Mouse (Mus musculus): ENCODE measurements around the gene Gapdhs. TPM values are rescaled to one million over a fixed set of nuclear protein-coding genes. Genes with fewer than 3 reads are reported as not detected.

The Gapdhs gene
- 629 TPM for polyA plus RNA-seq (2014; fragmentation: Illumina TruSeq; extraction: RNeasy Lipid Tissue Mini Kit (QIAGEN cat#74804); ENCODE audit: low read depth, low replicate concordance)

GRCm38 (mm10) chr7:30743617-30744016, at the start of gene Gapdhs:
Gene Gapdhs (minus strand): TSS chr7:30743681.

GRCm38 (mm10) chr7:30787377-30788022, 44.0 kb upstream of the Gapdhs start, which contains the start of gene Krtdap:
Gene Krtdap (plus strand): TSS chr7:30787896.

DNA sequence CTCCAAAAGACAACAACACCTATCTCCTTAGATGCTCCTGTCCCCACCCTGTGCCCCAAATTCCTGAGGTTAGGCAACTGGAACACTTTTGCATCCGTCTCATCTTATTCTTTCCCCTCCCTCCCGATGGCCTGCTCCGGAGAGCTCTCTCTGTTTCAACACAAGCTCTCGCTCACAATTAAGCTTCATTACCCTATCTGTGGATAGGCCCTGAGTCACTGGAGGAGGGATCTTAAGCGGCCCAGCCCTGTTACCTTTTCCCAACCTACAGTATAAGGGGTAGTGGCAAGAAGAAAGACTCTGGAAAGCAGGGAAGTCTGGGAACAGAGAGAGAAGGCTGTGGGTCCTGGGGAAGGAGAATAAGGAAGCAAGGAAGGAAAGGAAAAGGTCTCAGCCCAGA, 20.0 kb upstream of the Gapdhs start, which contains the start of gene Dmkn:
Gene Dmkn, plus strand, starts transcription at position 301 of the 400 bp plus-strand sequence.

GRCm38 (mm10) chr7:30751086-30751669, 7.7 kb upstream of the Gapdhs start, which contains the start of gene Sbsn:
Gene Sbsn (plus strand): TSS chr7:30751471.

DNA sequence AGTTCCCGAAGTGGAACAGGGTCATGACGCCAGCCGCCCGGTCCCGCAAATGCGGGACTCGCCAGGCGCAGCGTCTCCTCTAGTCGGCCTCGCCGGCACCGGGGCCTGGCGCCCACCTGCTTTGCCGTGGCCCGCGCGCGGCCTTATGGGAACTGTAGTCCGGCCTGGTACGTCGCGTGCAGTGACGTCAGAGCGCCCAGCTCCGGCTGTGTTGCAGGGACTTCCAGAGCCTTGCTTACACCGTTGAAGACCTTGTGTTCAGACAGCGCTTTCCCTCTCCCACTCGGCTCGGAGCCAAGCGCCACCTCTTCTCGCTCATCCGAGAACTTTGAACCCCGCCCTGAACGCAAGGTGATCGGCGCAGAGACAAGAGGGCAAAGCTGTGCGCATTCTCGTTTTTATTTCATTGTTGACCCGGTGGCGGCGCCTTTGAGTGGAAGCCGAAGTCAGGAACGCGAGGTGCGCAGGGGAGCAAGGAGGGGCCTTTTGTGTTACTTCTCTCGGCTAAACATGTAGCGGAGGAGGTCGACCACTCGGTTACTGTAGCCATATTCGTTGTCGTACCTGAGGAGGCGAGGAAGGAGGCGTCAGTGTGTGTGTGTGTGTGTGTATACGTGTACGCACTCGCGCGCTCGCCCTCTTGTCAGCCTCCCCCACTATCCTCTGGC, 14.0 kb downstream of the Gapdhs start, which contains the start of gene Tmem147:
Gene Tmem147, minus strand, starts transcription at position 145 of the 668 bp plus-strand sequence.

DNA sequence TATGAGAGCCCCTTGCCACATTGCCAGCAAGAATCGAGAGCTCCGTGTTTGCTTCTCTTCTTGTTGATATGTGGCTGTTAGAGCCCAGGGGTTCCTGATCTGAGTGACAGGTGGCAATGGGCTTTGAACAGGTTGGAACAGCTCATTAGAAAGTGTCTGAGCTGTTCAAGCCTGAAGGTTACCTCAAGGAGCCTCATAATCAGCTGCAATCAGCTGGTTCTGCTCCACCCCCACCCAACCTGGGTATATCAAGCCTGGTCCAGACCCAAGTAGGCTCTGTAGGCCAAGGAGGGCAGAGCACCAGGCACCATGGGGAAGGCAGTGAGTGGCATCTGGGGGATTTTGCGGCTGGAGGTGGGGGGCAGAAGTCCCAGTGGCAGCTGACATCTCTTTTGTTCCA, 31.5 kb downstream of the Gapdhs start, which contains the start of gene Atp4a:
Gene Atp4a, plus strand, starts transcription at position 268 of the 400 bp plus-strand sequence.

DNA sequence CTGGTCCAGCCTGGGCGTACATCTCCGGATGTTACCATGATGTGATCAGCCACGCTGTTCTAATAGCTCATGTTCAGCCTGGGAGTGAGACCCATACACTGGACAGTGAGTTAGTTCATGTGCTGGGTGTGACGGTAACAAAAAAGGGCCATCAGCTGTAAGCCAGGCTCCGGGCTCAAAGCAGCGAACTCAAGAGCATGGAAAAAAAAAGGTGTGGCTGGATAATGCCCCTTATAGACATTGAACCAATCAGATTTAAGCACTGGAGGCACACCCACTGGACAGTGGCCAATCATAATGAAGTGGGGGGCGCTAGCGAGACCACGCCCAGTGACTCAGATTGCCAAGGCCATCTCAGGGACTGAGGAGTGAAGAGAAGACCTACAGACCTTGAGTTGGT, 44.9 kb downstream of the Gapdhs start, which contains the start of gene 2200002J24Rik:
Gene 2200002J24Rik, plus strand, starts transcription at position 338 of the 400 bp plus-strand sequence.

Other genes starting within 250 kb of the Gapdhs start
- gene Arhgap33, start 208.6 kb downstream of the Gapdhs start, polyA plus RNA-seq (2014; fragmentation: Illumina TruSeq; extraction: RNeasy Lipid Tissue Mini Kit (QIAGEN cat#74804); ENCODE audit: low read depth, low replicate concordance), result 4.2 TPM
- 35.8 TPM for gene Hspb6, start 191.5 kb downstream of the Gapdhs start, polyA plus RNA-seq (2014; fragmentation: Illumina TruSeq; extraction: RNeasy Lipid Tissue Mini Kit (QIAGEN cat#74804); ENCODE audit: low read depth, low replicate concordance)
- 5.3 TPM for gene Proser3, start 191.4 kb downstream of the Gapdhs start, polyA plus RNA-seq (2014; fragmentation: Illumina TruSeq; extraction: RNeasy Lipid Tissue Mini Kit (QIAGEN cat#74804); ENCODE audit: low read depth, low replicate concordance)
- gene Lin37, start 183.8 kb downstream of the Gapdhs start, polyA plus RNA-seq (2014; fragmentation: Illumina TruSeq; extraction: RNeasy Lipid Tissue Mini Kit (QIAGEN cat#74804); ENCODE audit: low read depth, low replicate concordance), result 9.7 TPM
- 13.3 TPM for gene U2af1l4, start 180.4 kb downstream of the Gapdhs start, polyA plus RNA-seq (2014; fragmentation: Illumina TruSeq; extraction: RNeasy Lipid Tissue Mini Kit (QIAGEN cat#74804); ENCODE audit: low read depth, low replicate concordance)
- 0.97 TPM for gene Gm49396, start 180.3 kb downstream of the Gapdhs start, polyA plus RNA-seq (2014; fragmentation: Illumina TruSeq; extraction: RNeasy Lipid Tissue Mini Kit (QIAGEN cat#74804); ENCODE audit: low read depth, low replicate concordance)
- gene Psenen, start 180.1 kb downstream of the Gapdhs start, polyA plus RNA-seq (2014; fragmentation: Illumina TruSeq; extraction: RNeasy Lipid Tissue Mini Kit (QIAGEN cat#74804); ENCODE audit: low read depth, low replicate concordance), result 22.6 TPM
- gene Igflr1, start 178.3 kb downstream of the Gapdhs start, polyA plus RNA-seq (2014; fragmentation: Illumina TruSeq; extraction: RNeasy Lipid Tissue Mini Kit (QIAGEN cat#74804); ENCODE audit: low read depth, low replicate concordance), result not detected
- gene Kmt2b, start 155.0 kb downstream of the Gapdhs start, polyA plus RNA-seq (2014; fragmentation: Illumina TruSeq; extraction: RNeasy Lipid Tissue Mini Kit (QIAGEN cat#74804); ENCODE audit: low read depth, low replicate concordance), result 7.6 TPM
- 21.3 TPM for gene Zbtb32, start 144.8 kb downstream of the Gapdhs start, polyA plus RNA-seq (2014; fragmentation: Illumina TruSeq; extraction: RNeasy Lipid Tissue Mini Kit (QIAGEN cat#74804); ENCODE audit: low read depth, low replicate concordance)
- not detected for gene Upk1a, start 130.8 kb downstream of the Gapdhs start, polyA plus RNA-seq (2014; fragmentation: Illumina TruSeq; extraction: RNeasy Lipid Tissue Mini Kit (QIAGEN cat#74804); ENCODE audit: low read depth, low replicate concordance)
- gene Cox6b1, start 117.5 kb downstream of the Gapdhs start, polyA plus RNA-seq (2014; fragmentation: Illumina TruSeq; extraction: RNeasy Lipid Tissue Mini Kit (QIAGEN cat#74804); ENCODE audit: low read depth, low replicate concordance), result 113 TPM
- not detected for gene Etv2, start 107.8 kb downstream of the Gapdhs start, polyA plus RNA-seq (2014; fragmentation: Illumina TruSeq; extraction: RNeasy Lipid Tissue Mini Kit (QIAGEN cat#74804); ENCODE audit: low read depth, low replicate concordance)
- 0.29 TPM for gene Rbm42, start 93.4 kb downstream of the Gapdhs start, polyA plus RNA-seq (2014; fragmentation: Illumina TruSeq; extraction: RNeasy Lipid Tissue Mini Kit (QIAGEN cat#74804); ENCODE audit: low read depth, low replicate concordance)
- gene Haus5, start 78.7 kb downstream of the Gapdhs start, polyA plus RNA-seq (2014; fragmentation: Illumina TruSeq; extraction: RNeasy Lipid Tissue Mini Kit (QIAGEN cat#74804); ENCODE audit: low read depth, low replicate concordance), result 7.4 TPM
- 380 TPM for gene Pmis2, start 72.1 kb downstream of the Gapdhs start, polyA plus RNA-seq (2014; fragmentation: Illumina TruSeq; extraction: RNeasy Lipid Tissue Mini Kit (QIAGEN cat#74804); ENCODE audit: low read depth, low replicate concordance)
- gene 2200002J24Rik, start 44.8 kb downstream of the Gapdhs start, polyA plus RNA-seq (2014; fragmentation: Illumina TruSeq; extraction: RNeasy Lipid Tissue Mini Kit (QIAGEN cat#74804); ENCODE audit: low read depth, low replicate concordance), result 6.8 TPM
- gene Atp4a, start 31.5 kb downstream of the Gapdhs start, polyA plus RNA-seq (2014; fragmentation: Illumina TruSeq; extraction: RNeasy Lipid Tissue Mini Kit (QIAGEN cat#74804); ENCODE audit: low read depth, low replicate concordance), result 0.25 TPM
- 14.5 TPM for gene Tmem147, start 14.1 kb downstream of the Gapdhs start, polyA plus RNA-seq (2014; fragmentation: Illumina TruSeq; extraction: RNeasy Lipid Tissue Mini Kit (QIAGEN cat#74804); ENCODE audit: low read depth, low replicate concordance)
- 0.59 TPM for gene Sbsn, start 7.8 kb upstream of the Gapdhs start, polyA plus RNA-seq (2014; fragmentation: Illumina TruSeq; extraction: RNeasy Lipid Tissue Mini Kit (QIAGEN cat#74804); ENCODE audit: low read depth, low replicate concordance)
- gene Dmkn, start 20.1 kb upstream of the Gapdhs start, polyA plus RNA-seq (2014; fragmentation: Illumina TruSeq; extraction: RNeasy Lipid Tissue Mini Kit (QIAGEN cat#74804); ENCODE audit: low read depth, low replicate concordance), result 5.9 TPM
- not detected for gene Krtdap, start 44.2 kb upstream of the Gapdhs start, polyA plus RNA-seq (2014; fragmentation: Illumina TruSeq; extraction: RNeasy Lipid Tissue Mini Kit (QIAGEN cat#74804); ENCODE audit: low read depth, low replicate concordance)
- gene Ffar2, start 80.1 kb upstream of the Gapdhs start, polyA plus RNA-seq (2014; fragmentation: Illumina TruSeq; extraction: RNeasy Lipid Tissue Mini Kit (QIAGEN cat#74804); ENCODE audit: low read depth, low replicate concordance), result not detected
- not detected for gene Ffar3, start 112.5 kb upstream of the Gapdhs start, polyA plus RNA-seq (2014; fragmentation: Illumina TruSeq; extraction: RNeasy Lipid Tissue Mini Kit (QIAGEN cat#74804); ENCODE audit: low read depth, low replicate concordance)
- 0.17 TPM for gene Ffar1, start 117.9 kb upstream of the Gapdhs start, polyA plus RNA-seq (2014; fragmentation: Illumina TruSeq; extraction: RNeasy Lipid Tissue Mini Kit (QIAGEN cat#74804); ENCODE audit: low read depth, low replicate concordance)
- not detected for gene Cd22, start 136.7 kb upstream of the Gapdhs start, polyA plus RNA-seq (2014; fragmentation: Illumina TruSeq; extraction: RNeasy Lipid Tissue Mini Kit (QIAGEN cat#74804); ENCODE audit: low read depth, low replicate concordance)
- gene Mag, start 171.2 kb upstream of the Gapdhs start, polyA plus RNA-seq (2014; fragmentation: Illumina TruSeq; extraction: RNeasy Lipid Tissue Mini Kit (QIAGEN cat#74804); ENCODE audit: low read depth, low replicate concordance), result 0.95 TPM
- not detected for gene Hamp2, start 181.0 kb upstream of the Gapdhs start, polyA plus RNA-seq (2014; fragmentation: Illumina TruSeq; extraction: RNeasy Lipid Tissue Mini Kit (QIAGEN cat#74804); ENCODE audit: low read depth, low replicate concordance)
- gene Hamp, start 200.4 kb upstream of the Gapdhs start, polyA plus RNA-seq (2014; fragmentation: Illumina TruSeq; extraction: RNeasy Lipid Tissue Mini Kit (QIAGEN cat#74804); ENCODE audit: low read depth, low replicate concordance), result not detected
- gene Usf2, start 213.1 kb upstream of the Gapdhs start, polyA plus RNA-seq (2014; fragmentation: Illumina TruSeq; extraction: RNeasy Lipid Tissue Mini Kit (QIAGEN cat#74804); ENCODE audit: low read depth, low replicate concordance), result 16.6 TPM
- gene Lsr, start 229.8 kb upstream of the Gapdhs start, polyA plus RNA-seq (2014; fragmentation: Illumina TruSeq; extraction: RNeasy Lipid Tissue Mini Kit (QIAGEN cat#74804); ENCODE audit: low read depth, low replicate concordance), result 0.92 TPM
- gene Fam187b, start 230.1 kb upstream of the Gapdhs start, polyA plus RNA-seq (2014; fragmentation: Illumina TruSeq; extraction: RNeasy Lipid Tissue Mini Kit (QIAGEN cat#74804); ENCODE audit: low read depth, low replicate concordance), result 177 TPM

Data from testis, adult 10 weeks (tissue).